Mouse (Mus musculus) embryonic facial prominence, embryonic 13.5 days (tissue): Measurements from ENCODE around the gene H6pd. TPM values are rescaled to one million over a fixed set of nuclear protein-coding genes. Genes with fewer than 3 reads are reported as not detected.
A peak's percentile ranks its signal among the peaks of the same experiment; 100 is the strongest.

ENCODE experiments used
- ATAC-seq: fragments of 200-750 bp; cut with Nextera tagmentation; 2 replicates; pipeline ENCODE4 v1.8.0; 2017; ENCODE audit warnings: low read depth; ENCODE audit not compliant: insufficient number of reproducible peaks, insufficient read depth, low FRiP score, low TSS enrichment
- H3K27ac ChIP-seq: fragments of 300-500 bp; sonication (generic); 2 replicates; pipeline ENCODE4 v1.5.1; 2015; ENCODE audit warnings: moderate library complexity, mild to moderate bottlenecking, inconsistent platforms
- H3K27me3 ChIP-seq: fragments of 300-500 bp; sonication (generic); 2 replicates; pipeline ENCODE4 v1.6.1; 2015; ENCODE audit warnings: mild to moderate bottlenecking, inconsistent platforms
- H3K36me3 ChIP-seq: fragments of 300-500 bp; sonication (generic); 2 replicates; pipeline ENCODE4 v1.6.1; 2015; ENCODE audit warnings: mild to moderate bottlenecking, inconsistent platforms
- H3K4me1 ChIP-seq: fragments of 300-500 bp; sonication (generic); 2 replicates; pipeline ENCODE4 v1.6.1; 2015; ENCODE audit warnings: inconsistent platforms
- H3K4me2 ChIP-seq: fragments of 300-500 bp; sonication (generic); 2 replicates; pipeline ENCODE4 v1.6.1; 2015; ENCODE audit warnings: moderate library complexity, mild to moderate bottlenecking, inconsistent platforms
- H3K4me3 ChIP-seq: fragments of 300-500 bp; sonication (generic); 2 replicates; pipeline ENCODE4 v1.5.1; 2015; ENCODE audit warnings: mild to moderate bottlenecking, inconsistent platforms
- H3K9ac ChIP-seq: fragments of 300-500 bp; sonication (generic); 2 replicates; pipeline ENCODE4 v1.6.1; 2015; ENCODE audit warnings: mild to moderate bottlenecking, inconsistent platforms
- H3K9me3 ChIP-seq: fragments of 300-500 bp; sonication (generic); 2 replicates; pipeline ENCODE4 v1.6.1; 2016; ENCODE audit warnings: inconsistent platforms
- WGBS: fragments of 180-500 bp; shearing (Covaris S2); methylation state at CpG from one replicate; pipeline ENCODE4 v1.1.7; 2015; ENCODE audit warnings: mixed read lengths; 5-methylcytosine and 5-hydroxymethylcytosine counted together
- polyA plus RNA-seq: library from polyadenylated mRNA; unstranded; fragments of >200 nt; fragmentation: Nextera tagmentation; extraction: Ambion mirVana; gene quantifications from 2 replicates; pipeline ENCODE4 v1.2.1, GENCODE M21; 2015

H6pd gene
- polyA plus RNA-seq, 1 experiment from 2014 or later = 7.0 TPM

GRCm38 (mm10) chr4:150006122-150006854, 2.5 kb downstream of the H6pd start:
- no peak overlapping the region for H3K4me3 ChIP-seq
- no peak overlapping the region for H3K4me2 ChIP-seq
- WGBS = 80% methylated on average over 21 of the region's 21 CpGs
- H3K4me1 ChIP-seq = peaks cover 21% of the 10 kb centered on the region
- H3K36me3 ChIP-seq = no peaks in the 10 kb centered on the region
- no peaks in the 10 kb centered on the region for H3K27me3 ChIP-seq
- no peak overlapping the region for H3K27ac ChIP-seq
- H3K9me3 ChIP-seq = no peaks in the 10 kb centered on the region
- no peak overlapping the region for H3K9ac ChIP-seq
- ATAC-seq = no peak

GRCm38 (mm10) chr4:150005231-150005630, 3.6 kb downstream of the H6pd start:
- ATAC-seq = no peak
- Histone ChIP-seq H3K4me2 (no peak overlapping the region), H3K9ac (no peak overlapping the region), H3K4me3 (no peak overlapping the region), H3K36me3 (no peaks in the 10 kb centered on the region), H3K27ac (no peak overlapping the region), H3K27me3 (no peaks in the 10 kb centered on the region), H3K4me1 (peaks cover 31% of the 10 kb centered on the region), H3K9me3 (no peaks in the 10 kb centered on the region)
- 91% methylated on average over 10 of the region's 10 CpGs for WGBS

GRCm38 (mm10) chr4:150003641-150004040, 5.2 kb downstream of the H6pd start:
- WGBS = 71% methylated on average over 4 of the region's 4 CpGs
- no peak for ATAC-seq
- Histone ChIP-seq H3K27ac (no peak overlapping the region), H3K27me3 (no peaks in the 10 kb centered on the region), H3K9ac (no peak overlapping the region), H3K9me3 (no peaks in the 10 kb centered on the region), H3K4me1 (peaks cover 32% of the 10 kb centered on the region), H3K4me2 (no peak overlapping the region), H3K4me3 (no peak overlapping the region), H3K36me3 (no peaks in the 10 kb centered on the region)

DNA sequence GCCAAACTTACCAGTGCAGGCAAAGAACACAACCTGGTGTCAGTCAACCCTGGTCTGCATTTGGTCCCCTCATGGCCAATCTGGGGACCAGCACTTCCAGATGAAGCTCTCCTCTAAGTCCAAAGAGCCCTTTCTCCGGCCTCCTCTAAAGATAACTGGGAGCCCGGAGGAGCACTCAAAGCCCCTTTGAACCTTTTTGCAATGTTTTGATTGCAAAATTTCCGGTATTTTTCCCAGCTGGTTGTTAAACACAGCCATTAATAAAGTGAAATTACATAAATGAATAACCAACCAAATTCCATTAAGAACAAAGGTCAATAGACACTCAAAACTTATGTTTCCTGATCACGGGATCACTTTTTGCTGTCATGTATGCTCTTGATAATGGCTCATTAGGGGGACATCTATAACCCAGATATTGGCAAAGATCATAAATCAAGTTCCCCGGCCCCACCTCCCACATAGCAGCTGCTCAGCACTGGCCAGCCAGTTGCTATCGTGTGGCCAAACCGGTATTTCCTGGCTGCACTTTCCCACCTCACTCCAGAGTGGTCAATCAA, 5.7 kb downstream of the H6pd start:
- Histone ChIP-seq H3K4me1 (peaks cover 31% of the 10 kb centered on the region), H3K4me2 (no peak overlapping the region), H3K36me3 (no peaks in the 10 kb centered on the region), H3K27ac (no peak overlapping the region), H3K27me3 (no peaks in the 10 kb centered on the region), H3K9me3 (no peaks in the 10 kb centered on the region), H3K9ac (no peak overlapping the region), H3K4me3 (no peak overlapping the region)
- WGBS = 67% methylated on average over 7 of the region's 7 CpGs
- ATAC-seq = no peak

- no peak overlapping the region for H3K4me2 ChIP-seq
- H3K36me3 ChIP-seq = no peaks in the 10 kb centered on the region
- 65% methylated on average over 12 of the region's 12 CpGs for WGBS
- no peak overlapping the region for H3K9ac ChIP-seq
- no peak overlapping the region for H3K27ac ChIP-seq
- ATAC-seq = no peak
- no peaks in the 10 kb centered on the region for H3K27me3 ChIP-seq
- H3K4me1 ChIP-seq = peaks cover 24% of the 10 kb centered on the region
- no peaks in the 10 kb centered on the region for H3K9me3 ChIP-seq
- H3K4me3 ChIP-seq = no peak overlapping the region
Measured at GRCm38 (mm10) chr4:150002021-150002528, 6.7 kb downstream of the H6pd start.

DNA sequence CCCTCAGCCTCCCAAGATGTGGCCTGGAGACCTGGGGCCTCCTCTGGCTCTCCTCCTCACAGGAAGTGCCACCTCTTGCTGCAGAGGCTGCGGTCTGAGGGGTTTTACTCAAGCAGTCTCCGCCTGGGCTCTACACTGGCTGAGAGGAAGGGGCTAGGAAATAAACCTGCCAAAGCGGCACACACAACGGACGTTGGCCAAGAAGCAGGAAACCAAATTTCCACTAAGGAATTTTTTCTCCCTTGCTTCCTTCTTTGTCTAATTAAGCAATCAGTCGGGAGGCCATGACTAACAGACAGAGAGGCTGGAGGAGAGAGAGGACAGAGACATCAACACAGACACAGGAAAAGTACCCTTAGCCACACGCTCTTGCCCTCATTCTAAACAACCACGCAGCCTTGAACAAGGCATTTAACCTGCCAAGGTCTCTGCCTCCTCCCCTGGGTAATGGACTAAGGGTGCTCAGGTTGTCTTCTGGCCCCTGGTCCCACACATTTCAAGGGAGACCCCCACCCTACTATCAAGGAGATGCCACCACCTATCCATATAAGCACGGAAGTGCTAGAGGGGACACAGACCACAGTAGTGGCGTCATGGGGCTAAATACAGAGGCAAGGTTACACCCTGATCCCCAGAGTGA, 7.5 kb downstream of the H6pd start:
- no peak overlapping the region for H3K4me2 ChIP-seq
- H3K9me3 ChIP-seq = no peaks in the 10 kb centered on the region
- H3K9ac ChIP-seq = no peak overlapping the region
- 59% methylated on average over 10 of the region's 10 CpGs for WGBS
- H3K36me3 ChIP-seq = no peaks in the 10 kb centered on the region
- peak overlapping the region; percentile 35; the same call in 1 of the 2 replicates for H3K27ac ChIP-seq
- no peak for ATAC-seq
- H3K4me3 ChIP-seq = no peak overlapping the region
- no peaks in the 10 kb centered on the region for H3K27me3 ChIP-seq
- H3K4me1 ChIP-seq = peaks cover 24% of the 10 kb centered on the region

DNA sequence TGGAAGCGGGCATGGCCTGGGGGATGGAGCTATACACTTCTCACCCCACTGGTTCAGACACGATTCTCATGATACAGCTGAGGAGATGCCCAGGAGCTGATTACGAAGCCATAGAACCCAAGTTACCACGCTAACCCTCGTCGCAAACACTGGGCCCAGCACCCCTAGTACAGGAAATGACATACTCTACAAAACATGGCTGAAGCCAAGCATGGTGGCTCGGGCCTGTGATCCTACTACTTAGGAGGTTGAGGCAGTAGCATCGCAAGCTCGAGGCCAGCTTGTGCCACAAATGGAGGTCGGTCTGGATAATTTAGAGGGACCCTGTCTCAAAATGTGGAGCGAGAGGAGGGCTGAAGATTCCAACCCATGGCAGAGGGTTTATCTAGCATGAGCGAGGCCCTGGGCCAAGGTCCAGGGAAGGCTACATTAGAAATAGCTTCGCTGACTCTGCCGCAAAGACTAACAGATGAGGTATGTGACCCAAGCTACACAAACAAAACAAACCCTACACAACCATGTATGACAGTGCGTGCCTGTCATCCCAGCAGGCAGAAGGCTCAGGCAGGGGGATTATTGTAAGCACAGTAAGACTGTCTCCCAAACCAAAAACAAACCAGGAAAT, 8.8 kb downstream of the H6pd start:
- 90% methylated on average over 15 of the region's 15 CpGs for WGBS
- Histone ChIP-seq H3K27ac (no peak overlapping the region), H3K4me2 (no peak overlapping the region), H3K36me3 (no peaks in the 10 kb centered on the region), H3K27me3 (no peaks in the 10 kb centered on the region), H3K4me1 (peaks cover 24% of the 10 kb centered on the region), H3K9ac (no peak overlapping the region), H3K4me3 (no peak overlapping the region), H3K9me3 (no peaks in the 10 kb centered on the region)
- no peak for ATAC-seq

DNA sequence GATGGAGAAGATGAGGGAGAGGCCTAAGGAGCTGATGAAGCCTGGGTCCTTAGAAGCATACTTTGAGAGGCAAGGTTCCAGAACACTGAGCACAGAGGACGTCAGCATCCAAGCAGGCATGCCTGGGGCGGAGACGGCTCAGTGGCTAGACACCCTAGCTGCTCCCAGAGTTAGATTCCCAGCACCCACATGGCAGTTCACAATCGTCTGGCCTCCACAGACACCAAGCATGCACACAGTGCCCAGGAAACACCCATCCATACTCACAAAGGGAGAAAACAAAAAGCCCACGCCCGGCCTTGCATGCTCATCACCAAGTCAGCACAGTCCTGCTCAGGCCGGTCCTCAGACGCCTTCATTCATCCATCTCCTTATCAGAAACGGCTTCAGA, 9.3 kb downstream of the H6pd start:
- WGBS = 83% methylated on average over 9 of the region's 9 CpGs

GRCm38 (mm10) chr4:149998786-149999509, 9.9 kb downstream of the H6pd start:
- no peak overlapping the region for H3K4me2 ChIP-seq
- H3K9ac ChIP-seq = no peak overlapping the region
- no peaks in the 10 kb centered on the region for H3K9me3 ChIP-seq
- H3K27ac ChIP-seq = no peak overlapping the region
- no peak overlapping the region for H3K4me3 ChIP-seq
- 75% methylated on average over 14 of the region's 14 CpGs for WGBS
- peaks cover 24% of the 10 kb centered on the region for H3K4me1 ChIP-seq
- no peaks in the 10 kb centered on the region for H3K27me3 ChIP-seq
- H3K36me3 ChIP-seq = no peaks in the 10 kb centered on the region
- no peak for ATAC-seq

More for the DNA sequence above, 9.3 kb downstream of the H6pd start:
- Histone ChIP-seq H3K4me1 (peaks cover 24% of the 10 kb centered on the region), H3K9ac (no peak overlapping the region), H3K4me3 (no peak overlapping the region), H3K27ac (no peak overlapping the region), H3K9me3 (no peaks in the 10 kb centered on the region), H3K27me3 (no peaks in the 10 kb centered on the region), H3K4me2 (no peak overlapping the region), H3K36me3 (no peaks in the 10 kb centered on the region)
- ATAC-seq = no peak

DNA sequence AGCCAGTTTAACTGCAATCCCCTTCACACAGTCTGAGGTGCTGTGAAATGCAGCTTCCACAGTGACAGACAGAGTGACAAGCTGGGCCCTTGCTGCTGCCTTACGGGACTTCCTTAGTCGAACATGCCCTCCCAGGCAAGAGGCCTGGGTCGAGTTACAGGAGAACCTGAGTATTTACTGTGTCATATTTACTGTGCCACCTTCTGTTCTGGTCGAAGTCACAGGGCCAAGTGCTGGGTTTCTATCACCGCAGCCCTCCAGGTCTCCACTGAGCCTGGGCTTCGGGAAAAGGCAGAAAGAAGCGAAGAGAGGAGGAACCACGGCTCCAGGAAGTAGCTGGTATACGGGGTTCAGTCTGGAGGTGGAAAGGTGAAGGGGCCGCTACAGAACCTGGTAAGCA, 10.8 kb downstream of the H6pd start:
- no peak for ATAC-seq
- Histone ChIP-seq H3K4me1 (peaks cover 24% of the 10 kb centered on the region), H3K9me3 (no peaks in the 10 kb centered on the region), H3K27me3 (no peaks in the 10 kb centered on the region), H3K4me2 (no peak overlapping the region), H3K36me3 (no peaks in the 10 kb centered on the region), H3K9ac (no peak overlapping the region), H3K27ac (no peak overlapping the region), H3K4me3 (no peak overlapping the region)
- WGBS = 57% methylated on average over 10 of the region's 10 CpGs

DNA sequence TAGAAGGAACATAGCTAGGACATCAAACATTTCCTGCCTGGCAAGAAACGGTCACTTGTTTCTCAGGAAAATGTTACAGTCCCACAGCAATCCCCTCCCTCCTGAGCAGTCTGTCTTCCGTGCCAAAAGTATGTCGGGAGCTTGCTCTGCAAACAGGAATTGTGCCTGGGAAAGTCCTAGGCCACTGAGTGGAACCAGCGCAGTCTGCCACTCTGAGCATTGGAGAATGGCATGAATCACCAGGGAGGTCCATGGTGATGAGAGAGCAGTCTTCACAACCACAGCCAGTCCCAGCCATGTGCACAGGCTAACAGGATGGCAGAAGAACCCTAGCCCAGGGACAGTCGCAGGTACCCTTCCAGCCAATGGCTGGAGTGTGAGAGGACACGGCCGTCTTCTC, 12.4 kb downstream of the H6pd start:
- Histone ChIP-seq H3K4me2 (no peak overlapping the region), H3K9ac (no peak overlapping the region), H3K9me3 (no peaks in the 10 kb centered on the region), H3K27ac (no peak overlapping the region), H3K4me3 (no peak overlapping the region), H3K36me3 (no peaks in the 10 kb centered on the region), H3K27me3 (no peaks in the 10 kb centered on the region), H3K4me1 (peaks cover 17% of the 10 kb centered on the region)
- 81% methylated on average over 7 of the region's 7 CpGs for WGBS
- no peak for ATAC-seq
